ENCODE assay signal across 24 mouse cellular contexts in genomic region chr9:49695371-49695770, GRCm38 (mm10).
DNase-seq lines count a peak whose midpoint lies in the region; ATAC-seq lines count a peak whose summit lies in the region.
"Had no signal": no experiment of that assay in that cellular context is flagged by ENCODE, and none has a peak within 500 bp of the region (broad histone marks: within the 10 kb centered on the region; RNA-seq: fewer than 3 reads in every experiment).

No protein-coding gene starts in this region.

- H3K4me3 ChIP-seq in hindbrain, embryonic 13.5 days = no peak overlapping the region
- H3K4me3 ChIP-seq in hindbrain, embryonic 12.5 days = no peak overlapping the region
- no peak overlapping the region for H3K4me3 ChIP-seq in midbrain, embryonic 13.5 days (replicated peaks)
- no peak overlapping the region for H3K4me3 ChIP-seq in midbrain, embryonic 11.5 days (ENCODE audit: low read depth, low read length)
- H3K4me3 ChIP-seq in neural tube, embryonic 15.5 days (replicated peaks) = no peak overlapping the region
- H3K4me3 ChIP-seq: embryonic facial prominence, embryonic 13.5 days; erythroblast, embryonic 14.5 days; forebrain, embryonic 13.5 days; heart, embryonic 12.5 days; myocyte had no signal

- H3K27ac ChIP-seq in hindbrain, embryonic 13.5 days = peak overlapping the region; percentile 44; the same call in 1 of the 2 replicates
- no peak overlapping the region for H3K27ac ChIP-seq in hindbrain, embryonic 12.5 days
- H3K27ac ChIP-seq in midbrain, embryonic 13.5 days = 0 out of 2 replicates have a peak overlapping the region, but pooled peaks have one; percentile 19
- H3K27ac ChIP-seq in midbrain, embryonic 11.5 days (ENCODE audit: low read depth, low read length) = no peak overlapping the region
- 0 out of 2 replicates have a peak overlapping the region, but pooled peaks have one; percentile 35 for H3K27ac ChIP-seq in neural tube, embryonic 15.5 days (replicated peaks)
- H3K27ac ChIP-seq: embryonic facial prominence, embryonic 13.5 days; forebrain, embryonic 13.5 days; liver, embryonic 14.5 days; stomach, postnatal 0 days had no signal

- H3K4me2 ChIP-seq in hindbrain, embryonic 13.5 days = no peak overlapping the region
- no peak overlapping the region for H3K4me2 ChIP-seq in hindbrain, embryonic 12.5 days (replicated peaks)
- H3K4me2 ChIP-seq in midbrain, embryonic 13.5 days (replicated peaks) = no peak overlapping the region
- H3K4me2 ChIP-seq in midbrain, embryonic 11.5 days = no peak overlapping the region
- H3K4me2 ChIP-seq in neural tube, embryonic 15.5 days = no peak overlapping the region
- H3K4me2 ChIP-seq: embryonic facial prominence, embryonic 13.5 days; forebrain, embryonic 13.5 days; heart, embryonic 12.5 days had no signal

- H3K36me3 ChIP-seq in hindbrain, embryonic 13.5 days = peaks cover 5% of the 10 kb centered on the region; the same call in 1 of the 2 replicates
- H3K36me3 ChIP-seq in hindbrain, embryonic 12.5 days = no peaks in the 10 kb centered on the region
- no peaks in the 10 kb centered on the region for H3K36me3 ChIP-seq in midbrain, embryonic 13.5 days
- H3K36me3 ChIP-seq in midbrain, embryonic 11.5 days (ENCODE audit: control insufficient read depth, insufficient read depth, low read length) = no peaks in the 10 kb centered on the region
- H3K36me3 ChIP-seq in neural tube, embryonic 15.5 days = no peaks in the 10 kb centered on the region
- H3K36me3 ChIP-seq: embryonic facial prominence, embryonic 13.5 days; heart, embryonic 12.5 days had no signal

- ATAC-seq in hindbrain, embryonic 13.5 days (ENCODE audit: low FRiP score) = no peak
- no peak for ATAC-seq in hindbrain, embryonic 12.5 days (ENCODE audit: low FRiP score)
- ATAC-seq in midbrain, embryonic 13.5 days = no peak
- ATAC-seq in midbrain, embryonic 11.5 days (ENCODE audit: low FRiP score) = no peak
- no peak for ATAC-seq in neural tube, embryonic 15.5 days (ENCODE audit: low FRiP score)
- ATAC-seq: forebrain, embryonic 13.5 days had no signal

- WGBS in hindbrain, embryonic 13.5 days = 77% methylated on average over 7 of the region's 7 CpGs
- 86% methylated on average over 7 of the region's 7 CpGs for WGBS in hindbrain, embryonic 12.5 days
- 87% methylated on average over 7 of the region's 7 CpGs for WGBS in midbrain, embryonic 13.5 days
- 87% methylated on average over 7 of the region's 7 CpGs for WGBS in midbrain, embryonic 11.5 days
- 70% methylated on average over 7 of the region's 7 CpGs for WGBS in neural tube, embryonic 15.5 days

- DNase-seq in midbrain, embryonic 11.5 days (ENCODE audit: low spot score, missing footprints) = no peak
- DNase-seq in c-Kit-positive CD71-negative TER-119-negative erythroid progenitor cells, embryonic 14.5 days (ENCODE audit: low read depth) = peak; percentile 1
- DNase-seq in frontal cortex, postnatal 10 days (ENCODE audit: low spot score in 2 of 2) = no peak
- DNase-seq: cerebellum, adult 2 months; cerebellum, postnatal 25 days; embryo, embryonic 11 days; gastrocnemius, postnatal 14 days; heart, adult 18-20 months; heart, postnatal 10 days; kidney, adult 2 months; kidney, postnatal 25 days; lung, postnatal 4 days; right cerebral cortex, postnatal 14 days had no signal

- no peak overlapping the region for H3K9ac ChIP-seq in hindbrain, embryonic 13.5 days
- no peak overlapping the region for H3K9ac ChIP-seq in hindbrain, embryonic 12.5 days
- H3K9ac ChIP-seq in midbrain, embryonic 13.5 days (replicated peaks) = no peak overlapping the region
- H3K9ac ChIP-seq in midbrain, embryonic 11.5 days (ENCODE audit: low read length) = no peak overlapping the region
- H3K9ac ChIP-seq in neural tube, embryonic 15.5 days (replicated peaks) = no peak overlapping the region
- H3K9ac ChIP-seq: embryonic facial prominence, embryonic 13.5 days; forebrain, embryonic 13.5 days; heart, embryonic 12.5 days; liver, embryonic 14.5 days had no signal

- no peaks in the 10 kb centered on the region for H3K27me3 ChIP-seq in hindbrain, embryonic 13.5 days
- no peaks in the 10 kb centered on the region for H3K27me3 ChIP-seq in hindbrain, embryonic 12.5 days
- H3K27me3 ChIP-seq in midbrain, embryonic 13.5 days = no peaks in the 10 kb centered on the region
- H3K27me3 ChIP-seq in midbrain, embryonic 11.5 days (ENCODE audit: control insufficient read depth, insufficient read depth, low read length) = no peaks in the 10 kb centered on the region
- H3K27me3 ChIP-seq in neural tube, embryonic 15.5 days (replicated peaks) = no peaks in the 10 kb centered on the region
- H3K27me3 ChIP-seq: embryonic facial prominence, embryonic 13.5 days; forebrain, embryonic 13.5 days; heart, embryonic 12.5 days had no signal

- no peaks in the 10 kb centered on the region for H3K9me3 ChIP-seq in hindbrain, embryonic 13.5 days
- no peaks in the 10 kb centered on the region for H3K9me3 ChIP-seq in hindbrain, embryonic 12.5 days (replicated peaks)
- H3K9me3 ChIP-seq in midbrain, embryonic 13.5 days = no peaks in the 10 kb centered on the region
- H3K9me3 ChIP-seq in midbrain, embryonic 11.5 days (ENCODE audit: control insufficient read depth, low read length) = no peaks in the 10 kb centered on the region
- no peaks in the 10 kb centered on the region for H3K9me3 ChIP-seq in neural tube, embryonic 15.5 days (replicated peaks)
- H3K9me3 ChIP-seq: embryonic facial prominence, embryonic 13.5 days; forebrain, embryonic 13.5 days; heart, embryonic 12.5 days had no signal

- H3K4me1 ChIP-seq in hindbrain, embryonic 13.5 days (replicated peaks) = peaks cover 42% of the 10 kb centered on the region
- peaks cover 7% of the 10 kb centered on the region; the same call in 1 of the 2 replicates for H3K4me1 ChIP-seq in hindbrain, embryonic 12.5 days
- H3K4me1 ChIP-seq in midbrain, embryonic 13.5 days (replicated peaks) = peaks cover 32% of the 10 kb centered on the region
- no peaks in the 10 kb centered on the region for H3K4me1 ChIP-seq in midbrain, embryonic 11.5 days (ENCODE audit: control insufficient read depth, insufficient read depth, low read length)
- H3K4me1 ChIP-seq in neural tube, embryonic 15.5 days = peaks cover 19% of the 10 kb centered on the region

Comparison
In these comparisons a context has a peak if more than half of its experiments do, and no peak if none do; other contexts are left out.
1. H3K27ac ChIP-seq: peak in hindbrain, embryonic 13.5 days (single experiment), midbrain, embryonic 13.5 days (single experiment) and neural tube, embryonic 15.5 days (single experiment); none in hindbrain, embryonic 12.5 days (single experiment) and midbrain, embryonic 11.5 days (single experiment).